Mouse (Mus musculus) megakaryocyte, adult 5-6 weeks (primary cell): ENCODE measurements around the gene Gm49450. TPM values are rescaled to one million over a fixed set of nuclear protein-coding genes. Genes with fewer than 3 reads are reported as not detected.

Experiments used
- ATAC-seq: 2 replicates; pipeline ENCODE4 v1.8.0; 2016; ENCODE audit warnings: mild to moderate bottlenecking, inconsistent platforms; ENCODE audit not compliant: poor library complexity, severe bottlenecking
- total RNA-seq, 2 experiments: library from RNA; stranded (forward) in 1 of 2; stranded (reverse) in 1 of 2; fragments of 153-499, 151-499 nt in 1 of 2; fragments of 221-1000, 200-1000 nt in 1 of 2; gene quantifications; 2 replicates each; pipeline versions ENCODE4 v1.2.3 to v1.2.4; 2015 to 2017

The Gm49450 gene
- total RNA-seq, 2 experiments from 2014 or later = 0.25 TPM; not detected in 1

DNA sequence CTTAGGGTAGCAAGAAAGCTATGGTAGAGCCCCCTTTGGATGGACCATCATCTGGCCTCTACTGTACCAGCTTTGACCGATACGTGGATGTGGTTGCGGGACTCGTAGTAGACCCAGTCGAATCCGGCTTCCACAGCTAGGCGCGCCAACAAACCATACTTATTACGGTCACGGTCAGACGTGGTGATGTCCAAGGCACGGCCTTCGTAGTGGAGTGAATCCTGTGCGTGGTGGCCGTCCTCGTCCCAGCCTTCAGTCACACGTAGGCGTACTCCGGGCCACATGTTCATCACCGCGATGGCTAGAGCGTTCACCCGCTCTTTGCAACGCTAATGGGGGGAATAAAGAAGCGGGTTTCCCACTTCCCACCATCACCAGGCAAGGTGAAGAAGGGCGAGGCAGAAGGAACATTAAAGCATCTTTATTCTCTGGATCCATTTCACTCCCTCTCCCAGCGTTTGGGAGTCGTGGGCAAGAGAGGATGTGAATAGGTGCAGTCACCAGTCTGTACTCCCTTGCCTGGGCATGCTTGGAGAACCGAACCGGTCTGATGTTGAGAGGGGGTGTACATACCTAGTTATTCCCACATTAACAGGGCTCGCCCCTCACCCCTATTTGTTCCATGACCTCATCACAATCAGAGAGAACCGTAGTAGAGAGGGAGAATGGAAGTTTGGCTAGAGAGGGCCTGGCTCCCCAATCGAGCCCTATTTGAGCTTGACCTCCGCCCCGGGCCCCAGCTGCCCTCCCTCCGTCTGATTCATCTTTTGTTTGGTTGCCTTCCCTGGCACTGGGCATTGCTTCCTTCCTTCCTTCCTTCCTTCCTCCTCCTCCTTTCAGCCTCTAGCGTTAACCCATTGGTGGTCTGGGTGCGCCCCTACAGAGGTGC lies 58.4 kb downstream of the Gm49450 start:
- ATAC-seq = no peak

DNA sequence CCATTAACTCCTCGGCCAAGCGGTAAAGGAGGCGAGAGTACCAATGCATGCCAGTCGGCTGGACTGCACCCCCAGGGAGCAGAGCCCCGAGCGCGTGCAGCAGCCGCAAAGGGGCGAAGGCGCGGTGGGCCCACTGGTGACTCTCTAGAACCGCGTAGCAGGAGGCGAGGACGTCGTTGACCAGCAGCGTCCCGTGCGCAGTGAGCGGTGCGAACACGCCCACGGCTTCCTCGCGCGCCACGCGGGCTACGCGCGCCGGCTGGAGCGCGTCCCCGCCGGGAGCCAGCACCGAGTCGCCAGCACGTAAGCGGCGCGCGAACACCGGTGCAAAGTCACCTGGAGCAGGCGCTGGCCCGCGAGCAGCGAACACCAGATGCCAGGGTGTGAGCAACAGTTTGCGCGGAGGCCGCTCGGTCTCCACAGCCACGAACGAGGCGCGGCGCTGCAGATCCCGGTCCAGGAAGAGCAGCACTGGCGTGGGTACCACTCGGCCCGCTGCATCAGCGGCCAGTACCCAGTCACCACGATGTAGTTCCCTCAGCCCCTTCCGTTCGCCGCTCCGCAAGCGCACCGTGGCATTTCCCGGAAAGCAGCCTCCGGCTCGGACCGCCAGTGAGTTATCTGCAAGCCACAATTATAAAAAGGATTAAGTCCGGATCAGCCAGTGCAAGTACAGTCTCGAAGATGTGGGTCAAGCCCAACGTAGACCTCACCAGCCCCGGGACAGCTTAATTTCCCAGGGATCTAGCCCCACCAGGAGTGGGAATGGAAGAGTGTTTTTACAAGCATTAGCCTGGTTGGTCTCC lies 59.2 kb downstream of the Gm49450 start, which contains the start of gene Rhebl1:
Gene Rhebl1 (minus strand): TSS at position 601 of the 806 bp plus-strand sequence.
- peak; percentile 38 for ATAC-seq

DNA sequence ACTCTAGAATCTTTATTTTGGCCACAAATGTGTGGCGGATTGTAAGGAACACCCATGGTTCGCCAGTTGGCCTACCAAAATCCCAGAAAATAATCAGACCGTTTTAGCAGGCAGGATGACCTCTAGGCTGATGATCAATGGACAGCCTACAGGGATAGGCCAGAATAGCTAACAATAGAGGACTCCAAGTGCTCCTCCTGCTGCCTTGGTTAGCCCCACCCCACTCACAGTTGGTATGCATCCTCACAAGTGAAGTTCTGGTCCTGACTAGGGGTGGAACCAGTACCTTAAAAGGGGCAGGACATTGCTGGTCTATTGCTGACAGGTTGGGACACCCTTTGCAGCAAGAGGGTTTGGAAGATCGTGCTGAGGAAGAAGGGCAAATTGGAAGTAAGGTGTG lies 60.3 kb downstream of the Gm49450 start:
- no peak for ATAC-seq

DNA sequence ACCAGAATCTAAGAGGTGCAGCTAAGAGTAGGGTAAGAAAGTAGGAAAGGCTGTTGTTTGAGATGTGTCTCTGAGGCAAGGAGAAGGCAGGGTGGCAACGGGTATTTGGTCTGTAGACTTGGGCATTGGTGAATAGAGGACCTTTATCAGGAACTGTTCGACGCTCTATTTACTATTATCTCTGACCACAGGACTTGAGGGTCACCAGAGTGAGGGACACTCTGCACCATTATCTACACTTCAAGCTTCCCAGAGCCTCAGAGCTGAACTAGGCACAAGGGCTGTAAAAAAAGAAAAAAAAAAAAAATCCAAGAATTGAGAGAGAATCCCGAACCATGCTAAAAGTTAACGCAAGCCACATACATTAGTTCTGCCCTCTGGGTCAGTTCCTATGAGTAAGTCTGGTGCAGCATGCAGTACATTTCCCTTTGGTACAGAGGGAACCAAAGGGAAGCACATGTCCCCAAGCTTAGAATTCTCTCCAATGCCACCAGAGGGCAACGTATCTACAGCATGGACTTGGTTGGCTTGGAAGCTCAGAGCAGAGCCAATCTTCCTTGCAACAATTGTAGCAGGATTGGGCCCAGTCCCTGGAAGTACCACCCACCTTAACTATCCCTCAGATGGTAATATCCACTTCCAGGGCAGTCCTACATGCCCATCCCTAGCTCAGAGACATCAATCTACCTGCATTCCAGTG lies 61.3 kb downstream of the Gm49450 start:
- peak; percentile 88 for ATAC-seq

DNA sequence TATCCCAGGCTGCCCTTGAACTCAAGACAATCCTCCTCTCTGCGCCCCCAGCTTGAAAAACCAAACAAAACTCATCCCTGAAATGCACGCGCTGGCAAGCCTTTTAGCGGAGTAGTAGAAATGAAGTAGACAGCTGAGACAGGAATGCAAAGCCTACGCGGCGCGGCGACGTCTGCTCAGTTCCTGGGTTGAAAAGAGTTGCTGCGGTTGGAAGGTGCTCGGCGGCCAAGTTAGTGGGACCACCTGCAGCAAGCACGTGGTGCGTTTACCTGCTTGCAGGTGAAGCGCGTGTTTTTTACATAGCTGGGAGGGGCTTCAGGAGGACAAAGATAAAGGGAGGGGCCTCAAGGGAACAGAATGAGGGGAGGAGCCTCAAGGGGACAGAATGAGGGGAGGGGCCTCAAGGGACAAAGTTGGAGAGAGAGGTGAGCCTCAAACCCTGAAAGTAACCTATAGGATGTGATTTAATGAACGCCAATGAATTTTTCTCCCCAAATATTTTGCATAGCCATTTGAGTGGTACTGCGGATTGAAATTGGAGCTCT lies 62.1 kb downstream of the Gm49450 start:
- no peak for ATAC-seq

DNA sequence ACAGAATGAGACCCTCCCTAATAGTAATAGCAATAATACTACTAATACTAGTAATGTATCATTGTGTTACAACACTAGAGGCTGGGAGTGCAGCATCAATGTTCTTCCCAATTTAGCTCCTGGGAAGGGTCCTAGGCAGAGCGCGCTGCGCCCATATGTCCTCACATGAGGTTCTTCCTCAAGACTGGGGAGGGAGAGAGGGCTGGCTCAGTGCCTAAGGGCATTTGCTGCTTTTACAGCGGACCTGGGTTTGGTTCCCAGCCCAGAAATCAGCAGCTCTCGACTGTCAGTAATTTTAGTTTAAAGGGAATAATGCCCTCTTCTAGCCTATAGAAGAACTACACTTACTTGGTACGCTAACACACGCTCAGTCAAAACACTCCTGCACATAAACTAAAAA lies 65.8 kb downstream of the Gm49450 start:
- ATAC-seq = no peak

DNA sequence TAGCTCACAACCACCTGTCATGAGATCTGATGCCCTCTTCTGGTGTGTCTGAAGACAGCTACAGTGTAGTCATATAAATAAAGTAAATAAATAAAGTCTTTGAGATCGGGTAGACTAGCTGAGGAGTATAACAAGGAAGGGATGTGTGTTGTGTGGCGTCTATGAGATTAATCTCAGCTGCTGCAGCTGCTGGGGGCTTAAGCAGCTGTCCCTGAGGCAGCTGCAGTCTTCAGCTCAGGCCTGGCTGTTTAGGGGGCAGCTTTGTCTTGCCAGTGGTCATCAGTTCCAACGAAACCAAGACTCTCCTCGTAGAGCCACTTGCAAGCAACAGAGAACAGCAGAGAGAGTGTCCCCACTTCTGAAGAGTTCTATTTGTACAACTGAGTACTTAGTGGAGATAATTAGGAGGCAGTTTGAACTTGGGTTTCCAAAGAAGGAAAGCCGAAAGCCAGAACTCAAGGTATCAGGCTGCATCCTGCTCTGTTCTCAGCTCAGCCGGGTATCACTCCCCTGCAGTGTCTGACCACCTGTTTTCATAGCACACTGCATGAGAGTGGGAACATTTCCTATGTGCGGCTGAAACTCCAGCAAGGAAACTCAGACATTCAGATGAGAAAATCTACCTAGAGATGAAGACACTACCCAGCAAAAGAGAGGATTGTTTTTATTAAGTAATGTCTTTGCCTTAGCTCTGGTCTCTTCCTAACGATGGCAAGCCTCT lies 66.5 kb downstream of the Gm49450 start:
- ATAC-seq = no peak

DNA sequence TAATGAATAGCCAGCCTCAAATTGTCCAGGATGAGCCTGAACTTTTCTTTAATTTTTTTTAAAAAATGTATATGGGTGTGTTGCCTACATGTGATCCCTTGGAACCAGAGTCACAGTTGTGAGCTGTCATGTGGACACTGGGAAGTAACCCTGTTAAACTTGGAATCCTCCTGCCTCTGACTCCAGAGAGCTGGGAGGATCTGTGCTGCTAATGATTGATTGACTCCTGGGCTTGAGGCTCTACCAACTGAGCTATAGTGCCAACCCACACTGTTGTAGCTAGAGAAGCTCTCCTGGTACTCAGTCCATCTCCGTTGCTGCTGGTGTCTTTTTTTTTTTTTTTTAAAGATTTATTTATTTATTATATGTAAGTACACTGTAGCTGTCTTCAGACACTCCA lies 69.2 kb downstream of the Gm49450 start:
- ATAC-seq = no peak

DNA sequence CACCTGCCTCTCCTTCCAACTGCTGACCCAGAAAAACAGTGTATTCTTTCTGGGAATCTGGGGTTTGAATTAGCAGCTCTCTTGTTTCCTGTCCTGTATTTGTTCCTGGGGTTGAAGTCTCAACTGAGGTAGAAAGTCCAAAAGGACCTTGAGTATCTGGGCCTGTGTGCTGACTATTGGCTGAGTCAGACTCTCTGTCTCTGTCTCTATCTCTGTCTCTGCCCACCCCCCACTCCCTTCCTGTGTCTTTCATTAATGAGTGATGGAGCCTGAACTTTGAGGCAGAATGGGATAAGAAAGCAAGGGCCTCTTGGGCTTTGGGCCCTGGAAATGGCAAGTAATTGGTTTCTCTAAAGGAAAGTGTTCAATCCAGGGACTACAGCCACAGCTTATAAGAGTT lies 69.7 kb downstream of the Gm49450 start:
- ATAC-seq = no peak

Other genes with a start within 250 kb of the Gm49450 start
- not detected in 2 replicates for gene Ccdc65, start 245.3 kb downstream of the Gm49450 start, total RNA-seq (2015)
- gene Ccdc65, start 245.3 kb downstream of the Gm49450 start, total RNA-seq (2017) = not detected in 2 replicates
- 0.40 TPM in 1 of 2 replicates, not detected in the other for gene Fkbp11, start 225.4 kb downstream of the Gm49450 start, total RNA-seq (2015)
- 0.33 and 1.4 TPM in 2 replicates for gene Fkbp11, start 225.4 kb downstream of the Gm49450 start, total RNA-seq (2017)
- gene Arf3, start 190.3 kb downstream of the Gm49450 start, total RNA-seq (2015) = 28.3 and 35.9 TPM in 2 replicates
- 33.8 and 37.8 TPM in 2 replicates for gene Arf3, start 190.3 kb downstream of the Gm49450 start, total RNA-seq (2017)
- 0.04 and 0.34 TPM in 2 replicates for gene Wnt10b, start 175.4 kb downstream of the Gm49450 start, total RNA-seq (2015)
- gene Wnt10b, start 175.4 kb downstream of the Gm49450 start, total RNA-seq (2017) = not detected in 2 replicates
- gene Wnt1, start 163.7 kb downstream of the Gm49450 start, total RNA-seq (2015) = not detected in 2 replicates
- gene Wnt1, start 163.7 kb downstream of the Gm49450 start, total RNA-seq (2017) = not detected in 2 replicates
- gene Ddn, start 144.1 kb downstream of the Gm49450 start, total RNA-seq (2015) = not detected in 2 replicates
- 0.15 and 0.16 TPM in 2 replicates for gene Ddn, start 144.1 kb downstream of the Gm49450 start, total RNA-seq (2017)
- 60.5 TPM in 2 replicates for gene Prkag1, start 122.0 kb downstream of the Gm49450 start, total RNA-seq (2015)
- gene Prkag1, start 122.0 kb downstream of the Gm49450 start, total RNA-seq (2017) = 99.7 and 126 TPM in 2 replicates
- 33.7 and 37.1 TPM in 2 replicates for gene Kmt2d, start 82.3 kb downstream of the Gm49450 start, total RNA-seq (2015)
- 16.7 and 52.1 TPM in 2 replicates for gene Kmt2d, start 82.3 kb downstream of the Gm49450 start, total RNA-seq (2017)
- gene Rhebl1, start 59.0 kb downstream of the Gm49450 start, total RNA-seq (2015) = 4.8 and 9.6 TPM in 2 replicates
- 3.4 and 10.2 TPM in 2 replicates for gene Rhebl1, start 59.0 kb downstream of the Gm49450 start, total RNA-seq (2017)
- not detected in 2 replicates for gene Dhh, start 55.0 kb downstream of the Gm49450 start, total RNA-seq (2015)
- gene Dhh, start 55.0 kb downstream of the Gm49450 start, total RNA-seq (2017) = not detected in 2 replicates
- 10.7 and 11.1 TPM in 2 replicates for gene Lmbr1l, start 35.3 kb downstream of the Gm49450 start, total RNA-seq (2015)
- 11.1 and 28.8 TPM in 2 replicates for gene Lmbr1l, start 35.3 kb downstream of the Gm49450 start, total RNA-seq (2017)
- gene Tuba1b, start 19.0 kb downstream of the Gm49450 start, total RNA-seq (2015) = 2,048 and 2,084 TPM in 2 replicates
- 628 and 646 TPM in 2 replicates for gene Tuba1b, start 19.0 kb downstream of the Gm49450 start, total RNA-seq (2017)
- gene Tuba1a, start 152 bp upstream of the Gm49450 start, total RNA-seq (2015) = 118 and 120 TPM in 2 replicates
- gene Tuba1a, start 152 bp upstream of the Gm49450 start, total RNA-seq (2017) = 64.2 and 66.5 TPM in 2 replicates
- 232 and 270 TPM in 2 replicates for gene Tuba1c, start 76.3 kb upstream of the Gm49450 start, total RNA-seq (2015)
- 124 and 128 TPM in 2 replicates for gene Tuba1c, start 76.3 kb upstream of the Gm49450 start, total RNA-seq (2017)
- gene Prph, start 101.6 kb upstream of the Gm49450 start, total RNA-seq (2015) = not detected in 2 replicates
- gene Prph, start 101.6 kb upstream of the Gm49450 start, total RNA-seq (2017) = not detected in 2 replicates
- 27.1 and 37.2 TPM in 2 replicates for gene Troap, start 121.0 kb upstream of the Gm49450 start, total RNA-seq (2015)
- 27.9 and 28.3 TPM in 2 replicates for gene Troap, start 121.0 kb upstream of the Gm49450 start, total RNA-seq (2017)
- not detected in 2 replicates for gene C1ql4, start 134.3 kb upstream of the Gm49450 start, total RNA-seq (2015)
- not detected in 2 replicates for gene C1ql4, start 134.3 kb upstream of the Gm49450 start, total RNA-seq (2017)
- gene Dnajc22, start 139.6 kb upstream of the Gm49450 start, total RNA-seq (2015) = not detected in 2 replicates
- gene Dnajc22, start 139.6 kb upstream of the Gm49450 start, total RNA-seq (2017) = 0.11 TPM in 1 of 2 replicates, not detected in the other
- gene Spats2, start 172.4 kb upstream of the Gm49450 start, total RNA-seq (2015) = not detected in 2 replicates
- not detected in 2 replicates for gene Spats2, start 172.4 kb upstream of the Gm49450 start, total RNA-seq (2017)